In the genomic region with DNA sequence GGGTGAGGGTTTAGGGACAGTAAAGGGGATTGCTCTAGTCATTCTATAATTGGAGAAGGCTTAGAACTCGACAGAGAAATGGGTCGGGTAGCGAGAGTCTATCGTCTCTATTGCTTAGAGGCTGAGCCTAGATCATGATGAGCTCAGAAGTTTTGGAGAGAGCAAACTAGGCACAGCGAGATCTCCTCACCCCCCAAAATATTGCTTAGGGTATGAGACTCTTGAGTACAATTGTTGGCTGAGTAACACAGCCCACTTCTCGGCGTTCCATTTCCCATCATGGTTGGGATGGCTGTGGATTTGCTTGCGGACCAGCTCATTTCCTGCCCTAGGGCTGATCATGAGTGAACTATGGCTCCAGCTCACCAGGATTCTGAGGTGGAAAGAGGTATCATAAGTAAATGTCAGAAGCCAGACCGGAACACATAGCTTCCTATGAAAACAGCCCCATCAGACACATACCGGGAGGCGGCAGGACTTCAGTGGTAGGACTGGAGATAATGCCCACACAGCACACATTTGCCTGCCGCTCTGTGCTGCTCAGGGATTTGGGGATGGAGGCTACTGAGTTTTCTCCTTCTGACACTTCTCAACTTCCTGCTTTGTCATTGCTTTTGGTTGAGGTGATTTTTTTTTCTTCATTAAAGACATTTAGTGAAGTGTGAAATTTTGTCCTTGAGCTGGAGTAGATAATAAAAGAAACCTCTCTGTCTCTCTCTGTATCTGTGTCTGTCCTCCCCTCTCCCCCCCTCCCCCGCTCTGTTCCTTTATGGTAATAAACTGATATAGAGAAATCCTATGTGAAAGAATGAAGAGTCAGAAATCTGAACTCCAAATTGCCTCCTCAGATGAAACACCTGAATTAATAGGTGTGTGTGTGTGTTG, we compare ENCODE assay signal across 8 mouse cellular contexts. TPM values are rescaled to one million over a fixed set of nuclear protein-coding genes. Genes with fewer than 3 reads are reported as not detected.
DNase-seq lines count a peak whose midpoint lies in the region; ATAC-seq and TF ChIP-seq lines count a peak whose summit lies in the region.

No protein-coding gene starts in this region.

- peak overlapping the region; percentile 69 for H3K4me2 ChIP-seq in lung, postnatal 0 days (replicated peaks; ENCODE audit: low read depth, low read length)
- peak overlapping the region; percentile 75 for H3K4me2 ChIP-seq in embryonic facial prominence, embryonic 12.5 days (replicated peaks)
- peak overlapping the region; percentile 83 for H3K4me2 ChIP-seq in hindbrain, embryonic 15.5 days
- H3K4me2 ChIP-seq in midbrain, embryonic 13.5 days (replicated peaks): peak overlapping the region; percentile 75

- DNase-seq in lung, postnatal 0 days (ENCODE audit: low spot score): no peak
- DNase-seq in lung, postnatal 4 days: no peak
- DNase-seq in cerebellum, adult 11-12 months: no peak
- no peak for DNase-seq in frontal cortex, postnatal 14 days (ENCODE audit: low spot score in 2 of 2)
- DNase-seq in c-Kit-positive CD71-positive TER-119-positive erythroid progenitor cells, embryonic 14.5 days (ENCODE audit: low spot score): no peak

- 0 out of 2 replicates have a peak, but pooled peaks cover 7% of the 10 kb centered on the region for H3K36me3 ChIP-seq in lung, postnatal 0 days (ENCODE audit: insufficient read depth, low read length)
- peaks cover 9% of the 10 kb centered on the region for H3K36me3 ChIP-seq in embryonic facial prominence, embryonic 12.5 days
- H3K36me3 ChIP-seq in hindbrain, embryonic 15.5 days: peaks cover 11% of the 10 kb centered on the region
- H3K36me3 ChIP-seq in midbrain, embryonic 13.5 days: peaks cover 10% of the 10 kb centered on the region

- no peak for ATAC-seq in lung, postnatal 0 days
- no peak for ATAC-seq in embryonic facial prominence, embryonic 12.5 days (ENCODE audit: insufficient number of reproducible peaks, insufficient read depth, low FRiP score, low TSS enrichment)
- ATAC-seq in hindbrain, embryonic 15.5 days (ENCODE audit: low FRiP score, low read depth): peak; percentile 63
- ATAC-seq in midbrain, embryonic 13.5 days: peak; percentile 22

- no peaks in the 10 kb centered on the region for H3K27me3 ChIP-seq in lung, postnatal 0 days (replicated peaks; ENCODE audit: insufficient read depth, low read length)
- no peaks in the 10 kb centered on the region; the same call in 1 of the 2 replicates for H3K27me3 ChIP-seq in embryonic facial prominence, embryonic 12.5 days
- H3K27me3 ChIP-seq in hindbrain, embryonic 15.5 days: no peaks in the 10 kb centered on the region
- H3K27me3 ChIP-seq in midbrain, embryonic 13.5 days: 0 out of 2 replicates have a peak, but pooled peaks cover 5% of the 10 kb centered on the region

- TF ChIP-seq EP300 in lung, postnatal 0 days (IDR thresholded peaks at IDR 0.05): no peak

- H3K9ac ChIP-seq in lung, postnatal 0 days (replicated peaks; ENCODE audit: low read depth): 0 out of 2 replicates have a peak overlapping the region, but pooled peaks have one; percentile 3
- H3K9ac ChIP-seq in embryonic facial prominence, embryonic 12.5 days: peak overlapping the region; percentile 85
- peak overlapping the region; percentile 76 for H3K9ac ChIP-seq in hindbrain, embryonic 15.5 days
- H3K9ac ChIP-seq in midbrain, embryonic 13.5 days (replicated peaks): peak overlapping the region; percentile 82

- H3K4me1 ChIP-seq in lung, postnatal 0 days (ENCODE audit: insufficient read depth, low read depth, low read length): no peaks in the 10 kb centered on the region
- H3K4me1 ChIP-seq in embryonic facial prominence, embryonic 12.5 days: peaks cover 15% of the 10 kb centered on the region
- H3K4me1 ChIP-seq in hindbrain, embryonic 15.5 days (replicated peaks): peaks cover 22% of the 10 kb centered on the region
- peaks cover 20% of the 10 kb centered on the region for H3K4me1 ChIP-seq in midbrain, embryonic 13.5 days (replicated peaks)

- WGBS in lung, postnatal 0 days: 14% methylated on average over 13 of the region's 13 CpGs
- WGBS in embryonic facial prominence, embryonic 12.5 days: 15% methylated on average over 13 of the region's 13 CpGs
- WGBS in hindbrain, embryonic 15.5 days: 16% methylated on average over 13 of the region's 13 CpGs
- 16% methylated on average over 13 of the region's 13 CpGs for WGBS in midbrain, embryonic 13.5 days

- H3K4me3 ChIP-seq in lung, postnatal 0 days (ENCODE audit: low read depth, low read length): peak overlapping the region; percentile 72
- peak overlapping the region; percentile 74 for H3K4me3 ChIP-seq in embryonic facial prominence, embryonic 12.5 days
- peak overlapping the region; percentile 59 for H3K4me3 ChIP-seq in hindbrain, embryonic 15.5 days
- peak overlapping the region; percentile 73 for H3K4me3 ChIP-seq in midbrain, embryonic 13.5 days (replicated peaks)

- H3K27ac ChIP-seq in lung, postnatal 0 days (ENCODE audit: low read length): no peak overlapping the region
- peak overlapping the region; percentile 80 for H3K27ac ChIP-seq in embryonic facial prominence, embryonic 12.5 days
- peak overlapping the region; percentile 88 for H3K27ac ChIP-seq in hindbrain, embryonic 15.5 days (replicated peaks)
- peak overlapping the region; percentile 81 for H3K27ac ChIP-seq in midbrain, embryonic 13.5 days

- no peaks in the 10 kb centered on the region for H3K9me3 ChIP-seq in lung, postnatal 0 days (ENCODE audit: low read length)
- no peaks in the 10 kb centered on the region for H3K9me3 ChIP-seq in embryonic facial prominence, embryonic 12.5 days
- no peaks in the 10 kb centered on the region for H3K9me3 ChIP-seq in hindbrain, embryonic 15.5 days
- no peaks in the 10 kb centered on the region for H3K9me3 ChIP-seq in midbrain, embryonic 13.5 days

- no peak for TF ChIP-seq CTCF in lung, postnatal 0 days (IDR thresholded peaks at IDR 0.05)

RNA-seq across cellular contexts. Expression of a gene that starts 0.6 kb away (rescaled TPM):
- 3.9 and 4.4 TPM in 2 replicates for polyA plus RNA-seq in lung, postnatal 0 days (2015; fragmentation: Nextera tagmentation; extraction: Ambion mirVana)
- polyA plus RNA-seq in embryonic facial prominence, embryonic 12.5 days (2016; fragmentation: Nextera tagmentation; extraction: Ambion mirVana): 1.0 and 1.7 TPM in 2 replicates
- 2.0 and 2.1 TPM in 2 replicates for polyA plus RNA-seq in hindbrain, embryonic 15.5 days (2015; fragmentation: Nextera tagmentation; extraction: Ambion mirVana)
- 1.8 and 2.3 TPM in 2 replicates for polyA plus RNA-seq in midbrain, embryonic 13.5 days (2015; fragmentation: Nextera tagmentation; extraction: Ambion mirVana)

RNA-seq across cellular contexts. Expression of a gene that starts 0.8 kb away (rescaled TPM):
- polyA plus RNA-seq in lung, postnatal 0 days (2015; fragmentation: Nextera tagmentation; extraction: Ambion mirVana): 67.1 and 72.9 TPM in 2 replicates
- 233 and 246 TPM in 2 replicates for polyA plus RNA-seq in embryonic facial prominence, embryonic 12.5 days (2016; fragmentation: Nextera tagmentation; extraction: Ambion mirVana)
- polyA plus RNA-seq in hindbrain, embryonic 15.5 days (2015; fragmentation: Nextera tagmentation; extraction: Ambion mirVana): 133 and 142 TPM in 2 replicates
- polyA plus RNA-seq in midbrain, embryonic 13.5 days (2015; fragmentation: Nextera tagmentation; extraction: Ambion mirVana): 176 TPM in 2 replicates

RNA-seq across cellular contexts. Expression of a gene that starts 3.4 kb away (rescaled TPM):
- polyA plus RNA-seq in lung, postnatal 0 days (2015; fragmentation: Nextera tagmentation; extraction: Ambion mirVana): not detected in 2 replicates
- polyA plus RNA-seq in embryonic facial prominence, embryonic 12.5 days (2016; fragmentation: Nextera tagmentation; extraction: Ambion mirVana): 0.14 TPM in 1 of 2 replicates, not detected in the other
- polyA plus RNA-seq in hindbrain, embryonic 15.5 days (2015; fragmentation: Nextera tagmentation; extraction: Ambion mirVana): 0.13 TPM in 1 of 2 replicates, not detected in the other
- not detected in 2 replicates for polyA plus RNA-seq in midbrain, embryonic 13.5 days (2015; fragmentation: Nextera tagmentation; extraction: Ambion mirVana)

RNA-seq across cellular contexts. Expression of a gene that starts 19.2 kb away (rescaled TPM):
- polyA plus RNA-seq in lung, postnatal 0 days (2015; fragmentation: Nextera tagmentation; extraction: Ambion mirVana): 0.05 and 0.12 TPM in 2 replicates
- polyA plus RNA-seq in embryonic facial prominence, embryonic 12.5 days (2016; fragmentation: Nextera tagmentation; extraction: Ambion mirVana): 0.29 and 0.41 TPM in 2 replicates
- polyA plus RNA-seq in hindbrain, embryonic 15.5 days (2015; fragmentation: Nextera tagmentation; extraction: Ambion mirVana): 1.8 and 1.9 TPM in 2 replicates
- not detected in 2 replicates for polyA plus RNA-seq in midbrain, embryonic 13.5 days (2015; fragmentation: Nextera tagmentation; extraction: Ambion mirVana)

RNA-seq across cellular contexts. Expression of a gene that starts 43.4 kb away (rescaled TPM):
- 0.33 and 0.36 TPM in 2 replicates for polyA plus RNA-seq in lung, postnatal 0 days (2015; fragmentation: Nextera tagmentation; extraction: Ambion mirVana)
- 10.3 and 10.6 TPM in 2 replicates for polyA plus RNA-seq in embryonic facial prominence, embryonic 12.5 days (2016; fragmentation: Nextera tagmentation; extraction: Ambion mirVana)
- 2.1 and 3.6 TPM in 2 replicates for polyA plus RNA-seq in hindbrain, embryonic 15.5 days (2015; fragmentation: Nextera tagmentation; extraction: Ambion mirVana)
- 4.3 and 4.9 TPM in 2 replicates for polyA plus RNA-seq in midbrain, embryonic 13.5 days (2015; fragmentation: Nextera tagmentation; extraction: Ambion mirVana)

Comparison
In these comparisons a context has a peak if more than half of its experiments do, and no peak if none do; other contexts are left out.
1. ATAC-seq: peak in hindbrain, embryonic 15.5 days (single experiment) and midbrain, embryonic 13.5 days (single experiment); none in lung, postnatal 0 days (single experiment) and embryonic facial prominence, embryonic 12.5 days (single experiment).
2. H3K9ac ChIP-seq: peak in every context shown above with its lines; median percentile 85 in embryonic facial prominence, embryonic 12.5 days; 82 in midbrain, embryonic 13.5 days; 76 in hindbrain, embryonic 15.5 days; 3 in lung, postnatal 0 days.
3. Peak in every context shown above with its lines, with median percentiles within 50 percentile points of each other: H3K4me2 ChIP-seq and H3K4me3 ChIP-seq.